Mouse (Mus musculus) T-helper 2 cell (primary cell): ENCODE data around the gene Cdadc1.

Source experiments
- in situ Hi-C: fragments of 300-600 bp; cut with MboI, MseI; formaldehyde crosslinking; loops from one replicate; pipeline ENCODE4 v1.15.1; 2025; ENCODE audit warnings: high pct_unique_total_duplicates

Cdadc1 gene

GRCm38 (mm10) chr14:59597398-59598259, at the start of gene Cdadc1:
Gene Cdadc1, minus strand, starts transcription at chr14:59597959.
- in situ Hi-C loops, result loop anchor here (25.0 kb wide), 1 partner anchor 1115 kb away; no protein-coding TSS in a partner anchor

DNA sequence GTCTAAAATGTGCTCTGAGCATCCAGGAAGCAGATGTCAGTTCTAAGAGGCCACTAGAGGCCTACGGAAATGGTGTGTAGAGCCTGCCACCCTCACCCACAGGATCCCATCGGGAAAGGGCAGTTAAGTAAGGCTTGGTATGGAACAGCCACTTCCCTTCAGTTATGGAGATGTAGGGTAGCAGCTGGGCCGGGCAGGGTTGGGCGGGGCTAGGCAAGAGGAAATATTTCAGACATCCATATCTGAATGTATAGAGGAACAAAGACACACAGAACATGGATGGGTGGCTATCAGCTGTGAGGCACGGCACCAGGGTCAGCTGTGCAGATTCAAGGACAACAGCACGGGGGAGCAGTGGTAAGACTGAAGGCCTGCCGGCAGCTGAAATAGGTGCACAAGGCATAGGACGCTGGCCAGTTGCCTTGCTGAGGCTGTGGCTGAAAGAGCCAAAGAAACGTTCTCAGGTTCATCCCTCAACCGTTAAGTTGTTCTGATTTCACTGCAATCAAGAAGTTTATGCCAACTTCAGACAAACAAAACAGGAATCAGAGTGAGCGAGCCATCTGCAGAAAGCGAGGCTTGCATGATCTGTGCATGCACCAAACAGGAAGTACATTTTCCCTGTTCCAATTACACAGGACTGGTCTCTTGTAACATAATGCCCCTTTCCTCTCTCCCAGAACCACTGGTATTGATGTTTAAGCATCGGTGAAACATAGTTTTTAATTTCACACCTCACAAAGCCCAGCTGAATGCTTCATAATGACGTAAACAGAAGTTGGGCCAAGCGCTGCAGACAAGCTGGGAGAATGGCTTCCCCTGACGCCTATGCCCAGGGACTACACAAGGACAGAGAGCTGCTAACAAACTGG, 49.3 kb upstream of the Cdadc1 start:
- in situ Hi-C loops, result no loop called here

DNA sequence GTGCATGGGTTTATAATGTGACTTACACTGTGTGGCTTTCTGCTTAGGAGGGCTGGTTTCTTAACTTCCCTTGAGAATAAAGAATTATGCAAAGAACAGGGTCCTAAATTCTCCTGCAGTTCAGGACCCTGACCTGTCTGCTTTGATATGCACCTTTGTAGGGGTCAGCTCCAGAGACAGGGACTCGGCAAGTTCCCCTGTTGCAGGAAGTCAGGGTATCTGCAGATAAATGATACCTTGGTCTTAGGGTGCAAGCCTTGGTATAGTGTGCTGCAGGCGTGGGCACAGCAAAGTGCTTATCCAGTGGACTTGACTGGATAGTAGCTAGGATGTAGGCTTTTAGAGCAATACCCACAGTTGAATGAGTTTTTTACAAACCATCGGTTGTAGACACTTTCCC, 47.1 kb upstream of the Cdadc1 start:
- in situ Hi-C loops, result no loop called here

DNA sequence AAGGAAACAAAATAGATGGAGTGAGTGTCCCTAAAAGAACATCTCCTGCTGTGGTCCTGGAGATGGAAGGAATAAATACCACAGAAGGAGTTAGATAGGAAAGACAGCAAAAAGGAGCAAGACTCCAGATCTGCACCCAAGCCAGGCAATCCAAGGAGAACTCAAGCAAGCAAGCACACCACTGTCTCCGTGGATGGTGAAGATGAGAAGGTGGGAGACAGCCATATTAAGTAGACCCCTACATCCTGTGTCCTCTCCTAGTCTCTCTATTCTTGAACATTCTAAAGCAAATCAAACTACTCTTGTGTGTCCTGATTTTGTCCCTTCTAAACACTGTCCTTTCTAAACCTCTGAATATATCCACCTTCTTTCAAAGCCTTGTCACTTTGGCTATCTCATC, 46.4 kb upstream of the Cdadc1 start:
- in situ Hi-C loops, result no loop called here

- in situ Hi-C loops, result no loop called here
Observed at GRCm38 (mm10) chr14:59643582-59643981, 45.8 kb upstream of the Cdadc1 start.

GRCm38 (mm10) chr14:59641856-59642255, 44.1 kb upstream of the Cdadc1 start:
- in situ Hi-C loops, result no loop called here

DNA sequence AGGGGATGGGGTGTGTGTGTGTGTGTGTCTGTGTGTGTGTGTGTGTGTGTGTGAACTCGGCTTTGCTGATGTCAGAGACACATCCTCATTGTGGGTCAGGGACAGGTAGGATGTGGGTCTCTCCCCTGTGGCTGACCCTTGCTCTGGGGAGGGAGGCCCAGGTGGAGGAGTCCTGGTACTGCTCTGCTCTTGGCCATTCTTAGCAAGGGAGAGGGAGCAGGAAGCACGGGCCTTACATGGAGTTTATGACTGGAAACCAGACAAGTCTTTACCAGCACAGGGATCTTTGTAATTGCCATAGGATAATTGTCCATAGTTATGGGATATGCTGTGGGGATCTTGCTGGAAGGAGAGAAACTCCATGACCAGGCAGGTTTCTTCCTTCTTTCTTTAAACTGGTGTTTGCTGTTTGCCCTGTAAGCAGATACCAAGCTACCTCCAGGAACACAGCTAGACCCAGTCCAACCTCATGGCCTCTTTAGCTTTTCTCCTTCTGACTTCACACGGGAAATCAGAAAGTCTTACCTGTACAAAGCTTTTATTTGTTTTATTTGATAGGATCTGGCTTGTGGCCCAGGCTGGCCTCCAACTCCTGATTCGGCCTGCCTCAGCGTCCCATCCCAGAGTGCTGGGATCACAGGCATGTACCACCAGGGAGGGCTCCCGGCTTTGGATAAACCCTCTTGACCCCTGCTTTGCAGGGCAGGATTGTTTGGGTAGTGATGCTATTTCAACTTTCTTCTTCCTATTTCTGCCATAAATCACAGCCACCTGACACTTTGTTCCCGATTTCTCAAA, 41.3 kb upstream of the Cdadc1 start:
- in situ Hi-C loops, result no loop called here

- in situ Hi-C loops, result no loop called here
Observed at GRCm38 (mm10) chr14:59633988-59634387, 36.2 kb upstream of the Cdadc1 start.

- in situ Hi-C loops, result no loop called here
Observed at GRCm38 (mm10) chr14:59633295-59633898, 35.6 kb upstream of the Cdadc1 start.

- in situ Hi-C loops, result no loop called here
Observed at GRCm38 (mm10) chr14:59632067-59632466, 34.3 kb upstream of the Cdadc1 start.

- in situ Hi-C loops, result no loop called here
Observed at GRCm38 (mm10) chr14:59630096-59630495, 32.3 kb upstream of the Cdadc1 start.

DNA sequence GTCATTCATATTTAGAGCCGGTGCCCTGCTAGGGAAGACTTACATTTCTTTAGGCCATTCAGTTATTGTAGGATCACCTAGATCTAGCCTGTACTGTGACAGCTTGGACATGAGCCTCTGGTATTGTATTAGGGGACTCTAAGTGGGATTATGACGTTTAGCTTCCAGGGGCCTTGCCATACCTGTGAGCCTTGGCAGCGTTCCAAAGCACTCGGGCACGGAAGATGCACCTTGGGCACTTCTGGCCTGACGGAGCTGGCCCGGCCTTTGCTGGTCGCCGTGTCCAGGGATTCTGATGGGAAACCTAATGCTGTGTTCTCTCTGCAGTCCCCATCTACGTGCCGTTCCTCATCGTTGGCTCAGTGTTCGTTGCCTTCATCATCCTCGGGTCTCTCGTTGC, 31.5 kb upstream of the Cdadc1 start:
- in situ Hi-C loops, result loop anchor here (10.0 kb wide), 1 partner anchor 315 kb away; no protein-coding TSS in a partner anchor

GRCm38 (mm10) chr14:59627823-59628222, 30.1 kb upstream of the Cdadc1 start:
- in situ Hi-C loops, result loop anchor here (10.0 kb wide), 1 partner anchor 317 kb away; no protein-coding TSS in a partner anchor

GRCm38 (mm10) chr14:59627142-59627680, 29.5 kb upstream of the Cdadc1 start:
- in situ Hi-C loops, result loop anchor here (10.0 kb wide), 1 partner anchor 318 kb away; no protein-coding TSS in a partner anchor

GRCm38 (mm10) chr14:59626711-59627110, 29.0 kb upstream of the Cdadc1 start:
- in situ Hi-C loops, result loop anchor here (10.0 kb wide), 1 partner anchor 318 kb away; no protein-coding TSS in a partner anchor

GRCm38 (mm10) chr14:59625806-59626364, 28.1 kb upstream of the Cdadc1 start:
- in situ Hi-C loops, result loop anchor here (10.0 kb wide), 1 partner anchor 319 kb away; no protein-coding TSS in a partner anchor

- in situ Hi-C loops, result loop anchor here (10.0 kb wide), 1 partner anchor 320 kb away; no protein-coding TSS in a partner anchor
Observed at GRCm38 (mm10) chr14:59625158-59625805, 27.5 kb upstream of the Cdadc1 start, which contains the start of gene Shisa2. Gene Shisa2, plus strand, starts transcription at chr14:59625308.

DNA sequence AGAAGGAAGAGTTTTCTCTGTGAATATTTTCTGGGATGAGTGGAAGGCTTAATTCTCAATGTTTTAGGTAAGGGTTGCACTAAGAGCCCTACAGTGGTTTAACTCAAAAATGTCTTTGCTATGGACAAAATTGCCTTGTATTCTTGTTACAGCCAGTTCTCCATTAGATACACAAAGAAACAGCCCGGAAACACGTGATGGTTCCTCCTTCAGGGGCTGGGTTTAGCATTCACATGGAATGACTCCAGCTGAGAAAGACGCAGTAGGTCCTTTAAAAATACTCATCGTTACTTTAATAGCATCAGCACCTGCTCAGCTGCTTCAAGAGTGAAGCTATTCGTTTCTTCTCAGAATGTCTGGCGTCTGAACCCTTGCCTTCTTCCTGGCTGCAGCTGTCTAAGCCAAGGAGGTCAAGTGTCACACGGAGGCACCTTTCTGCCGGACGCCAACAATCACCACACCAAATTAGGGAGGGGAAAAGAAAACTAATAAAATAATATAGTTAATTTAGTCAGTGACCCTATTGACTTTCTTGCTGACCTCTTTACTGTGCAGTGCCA, 26.6 kb upstream of the Cdadc1 start:
- in situ Hi-C loops, result loop anchor here (10.0 kb wide), 1 partner anchor 320 kb away; no protein-coding TSS in a partner anchor

- in situ Hi-C loops, result no loop called here
Observed at GRCm38 (mm10) chr14:59616802-59617201, 19.0 kb upstream of the Cdadc1 start.
